Mouse (Mus musculus) limb, embryonic 14.5 days (tissue): Measurements from ENCODE around the gene Spsb1. TPM values are rescaled to one million over a fixed set of nuclear protein-coding genes. Genes with fewer than 3 reads are reported as not detected.

Experiments
- ATAC-seq: fragments of 200-750 bp; cut with Nextera tagmentation; 2 replicates; pipeline ENCODE4 v1.8.0; 2017; ENCODE audit warnings: low read depth, moderate number of reproducible peaks, moderate TSS enrichment; ENCODE audit not compliant: low FRiP score
- DNase-seq: peaks from one replicate; pipeline ENCODE4 v3.0.0-alpha.2; 2015; ENCODE audit warnings: low spot score
- H3K27ac ChIP-seq: fragments of 300-500 bp; sonication (generic); replicated peaks from 2 replicates; pipeline ENCODE4 v1.5.1; 2014; ENCODE audit warnings: low read depth, mild to moderate bottlenecking, low read length, moderate library complexity, mixed read lengths
- H3K27me3 ChIP-seq: fragments of 300-500 bp; sonication (generic); 2 replicates; pipeline ENCODE4 v1.6.1; 2014; ENCODE audit warnings: low read length, mixed read lengths; ENCODE audit not compliant: control insufficient read depth, insufficient read depth
- H3K36me3 ChIP-seq: fragments of 300-500 bp; sonication (generic); 2 replicates; pipeline ENCODE4 v1.6.1; 2014; ENCODE audit warnings: mild to moderate bottlenecking, low read length, moderate library complexity, mixed read lengths; ENCODE audit not compliant: control insufficient read depth, insufficient read depth
- H3K4me1 ChIP-seq: fragments of 300-500 bp; sonication (generic); 2 replicates; pipeline ENCODE4 v1.6.1; 2014; ENCODE audit warnings: antibody characterized with exemption, low read length, mixed read lengths; ENCODE audit not compliant: control insufficient read depth, insufficient read depth
- H3K4me2 ChIP-seq: fragments of 300-500 bp; sonication (generic); replicated peaks from 2 replicates; pipeline ENCODE4 v1.6.1; 2014; ENCODE audit warnings: low read depth, mild to moderate bottlenecking, low read length, moderate library complexity; ENCODE audit not compliant: severe bottlenecking
- H3K4me3 ChIP-seq: fragments of 300-500 bp; sonication (generic); replicated peaks from 2 replicates; pipeline ENCODE4 v1.5.1; 2014; ENCODE audit warnings: low read length
- H3K9ac ChIP-seq: fragments of 300-500 bp; sonication (generic); 2 replicates; pipeline ENCODE4 v1.6.1; 2014; ENCODE audit warnings: mild to moderate bottlenecking, low read depth, low read length, moderate library complexity; ENCODE audit not compliant: severe bottlenecking
- H3K9me3 ChIP-seq: fragments of 300-500 bp; sonication (generic); 2 replicates; pipeline ENCODE4 v1.6.1; 2016; ENCODE audit warnings: low read length; ENCODE audit not compliant: control insufficient read depth
- POLR2A ChIP-seq: fragments of 200-500 bp; IDR thresholded peaks from 2 replicates; pipeline ENCODE4 v1.8.0; 2012; ENCODE audit warnings: inconsistent platforms, mild to moderate bottlenecking, moderate library complexity, borderline replicate concordance; ENCODE audit not compliant: insufficient read depth, insufficient read length; ENCODE audit errors: extremely low read depth
- WGBS: fragments of 180-500 bp; shearing (Covaris S2); extraction: QIAGEN DNeasy Blood & Tissue Kit; methylation state at CpG from one replicate; pipeline ENCODE4 v1.1.7; 2014; 5-methylcytosine and 5-hydroxymethylcytosine counted together
- polyA plus RNA-seq, 2 experiments: library from polyadenylated mRNA; depleted of rRNA in 1 of 2; stranded (reverse) in 1 of 2; unstranded in 1 of 2; fragments of >200 nt; fragmentation: Nextera tagmentation in 1 of 2; extraction: Ambion mirVana in 1 of 2; gene quantifications; 2 replicates each; pipeline versions ENCODE4 v1.2.1 to v1.2.3; 2012 to 2014

The Spsb1 gene
- polyA plus RNA-seq, 2 experiments = 18.0 to 19.4 TPM

DNA sequence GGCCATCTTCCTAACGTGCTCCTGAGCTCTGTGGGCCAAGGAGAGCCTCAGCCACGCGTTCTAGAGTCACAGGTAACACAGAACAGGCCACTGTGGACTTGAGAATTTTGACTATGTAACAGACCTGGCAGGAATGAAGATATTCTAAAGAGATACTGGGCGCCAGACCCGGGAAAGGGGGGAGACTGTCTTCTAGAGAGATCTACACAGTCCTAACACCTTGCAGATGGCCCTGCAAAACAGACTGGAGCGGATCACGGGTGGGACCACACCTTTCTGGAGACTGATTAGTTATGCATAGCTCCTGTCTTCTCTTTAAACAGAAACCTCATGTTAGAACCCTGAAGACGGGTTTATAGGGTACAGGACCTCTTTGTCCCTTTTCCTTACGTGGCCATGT, 100.1 kb downstream of the Spsb1 start:
- Histone ChIP-seq H3K9me3 (no peaks in the 10 kb centered on the region), H3K4me2 (peak overlapping the region; percentile 44), H3K27ac (no peak overlapping the region), H3K36me3 (no peaks in the 10 kb centered on the region), H3K4me3 (no peak overlapping the region), H3K9ac (no peak overlapping the region), H3K27me3 (no peaks in the 10 kb centered on the region), H3K4me1 (peaks cover 29% of the 10 kb centered on the region)
- no peak for TF ChIP-seq POLR2A
- DNase-seq = no peak
- WGBS = 57% methylated on average over 9 of the region's 9 CpGs
- no peak for ATAC-seq

DNA sequence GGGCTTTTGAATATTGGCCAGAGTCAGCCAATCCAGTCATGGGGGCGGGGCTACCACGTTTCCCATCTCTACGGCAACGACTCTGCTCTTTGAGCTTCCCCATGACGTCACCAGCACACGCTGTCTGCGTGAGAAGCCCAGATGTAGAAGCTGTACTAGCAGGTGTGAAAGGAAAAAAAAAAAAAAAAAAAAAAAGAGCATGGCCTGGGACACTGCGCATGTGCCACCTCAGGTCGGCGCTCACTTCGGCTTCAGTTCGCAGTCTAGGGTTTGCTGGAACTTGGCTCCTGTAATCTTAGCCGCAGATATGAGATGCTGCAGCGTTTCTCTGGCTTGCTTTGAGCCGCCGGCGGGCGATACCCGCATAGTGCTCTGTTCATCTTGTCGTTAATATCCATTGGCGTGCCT, 100.5 kb downstream of the Spsb1 start:
- Histone ChIP-seq H3K4me1 (peaks cover 29% of the 10 kb centered on the region), H3K36me3 (no peaks in the 10 kb centered on the region), H3K4me3 (no peak overlapping the region), H3K4me2 (peak overlapping the region; percentile 44), H3K27ac (no peak overlapping the region), H3K9ac (no peak overlapping the region), H3K9me3 (no peaks in the 10 kb centered on the region), H3K27me3 (no peaks in the 10 kb centered on the region)
- peak; percentile 77 for ATAC-seq
- TF ChIP-seq POLR2A = no peak
- DNase-seq = peak; percentile 76
- WGBS = under 1% methylated on average over 21 of the region's 21 CpGs

DNA sequence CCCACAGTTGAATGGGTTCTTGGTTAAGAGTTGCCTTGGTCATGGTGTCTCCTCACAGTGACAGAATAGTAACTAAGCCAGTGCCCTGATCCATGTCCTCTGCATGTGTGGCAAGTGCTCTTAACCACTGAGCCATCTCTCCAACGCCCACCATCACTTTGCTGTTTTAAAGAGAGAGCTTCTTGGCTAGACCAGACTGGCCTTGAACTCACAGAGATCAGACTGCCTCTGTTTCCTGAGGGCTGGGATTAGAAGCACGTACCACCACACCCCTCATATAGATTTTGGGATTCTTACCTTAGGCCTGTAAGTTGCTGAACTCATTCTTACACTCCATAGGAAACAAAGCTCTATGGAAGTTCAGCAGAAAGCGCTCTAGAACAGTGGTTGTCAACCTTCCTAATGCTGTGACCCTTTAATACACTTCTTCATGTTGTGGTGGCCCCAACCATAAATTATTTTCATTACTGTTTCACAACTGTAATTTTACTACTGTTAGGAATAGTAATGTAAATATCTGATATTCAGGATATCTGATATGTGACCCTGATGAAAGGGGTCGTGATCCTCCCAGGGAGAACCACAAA, 101.1 kb downstream of the Spsb1 start:
- no peak overlapping the region for H3K9ac ChIP-seq
- no peaks in the 10 kb centered on the region for H3K36me3 ChIP-seq
- no peaks in the 10 kb centered on the region for H3K27me3 ChIP-seq
- no peak for TF ChIP-seq POLR2A
- no peak for ATAC-seq
- H3K4me2 ChIP-seq = peak overlapping the region; percentile 44
- H3K27ac ChIP-seq = no peak overlapping the region
- peaks cover 29% of the 10 kb centered on the region for H3K4me1 ChIP-seq
- no peak overlapping the region for H3K4me3 ChIP-seq
- H3K9me3 ChIP-seq = no peaks in the 10 kb centered on the region
- DNase-seq = no peak
- WGBS = 70% methylated on average over 4 of the region's 4 CpGs

DNA sequence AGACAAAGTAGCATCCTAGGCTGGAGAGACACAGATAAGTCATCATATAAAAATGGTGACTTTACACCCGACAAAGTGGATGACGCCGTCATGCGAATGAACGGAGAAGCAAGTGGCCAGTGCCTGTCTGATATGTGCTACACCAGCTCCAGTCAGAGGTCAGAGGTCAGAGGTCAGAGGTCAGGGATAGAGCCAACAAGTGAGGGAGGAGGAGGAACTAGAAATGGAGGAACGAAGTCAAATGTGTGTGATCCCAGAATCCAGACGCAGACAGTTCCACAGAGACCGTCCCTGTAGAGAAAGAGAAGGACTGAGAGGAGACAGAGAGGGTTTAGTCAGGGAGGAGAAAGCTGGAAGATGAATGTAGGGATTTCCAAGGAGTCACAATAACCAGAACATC, 103.3 kb downstream of the Spsb1 start:
- H3K27ac ChIP-seq = no peak overlapping the region
- H3K36me3 ChIP-seq = no peaks in the 10 kb centered on the region
- WGBS = 84% methylated on average over 8 of the region's 8 CpGs
- TF ChIP-seq POLR2A = no peak
- DNase-seq (no peak), ATAC-seq (no peak)
- no peak overlapping the region for H3K4me3 ChIP-seq
- H3K4me1 ChIP-seq = peaks cover 26% of the 10 kb centered on the region
- H3K9me3 ChIP-seq = no peaks in the 10 kb centered on the region
- H3K4me2 ChIP-seq = no peak overlapping the region
- no peaks in the 10 kb centered on the region for H3K27me3 ChIP-seq
- H3K9ac ChIP-seq = no peak overlapping the region

DNA sequence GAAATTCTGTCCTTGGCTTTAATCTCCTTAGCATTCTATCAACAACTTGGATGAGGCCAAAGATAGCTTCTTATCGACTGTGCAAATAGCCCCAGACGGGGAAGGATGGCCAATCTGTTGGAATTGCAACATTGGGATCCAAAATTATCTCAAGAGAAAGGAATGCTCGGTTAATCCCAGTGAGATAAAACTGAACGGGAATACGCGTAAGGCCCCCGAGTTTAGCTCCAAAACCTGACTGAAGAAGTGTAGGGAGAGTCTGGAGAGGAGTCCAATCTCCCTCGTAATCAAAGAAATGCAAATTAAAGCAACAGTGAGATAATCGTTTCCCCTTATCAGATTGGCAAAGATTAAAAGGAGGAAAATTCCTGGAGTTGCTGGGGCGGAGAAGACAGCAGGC, 104.2 kb downstream of the Spsb1 start:
- DNase-seq = no peak
- no peak for TF ChIP-seq POLR2A
- no peak for ATAC-seq
- no peak overlapping the region for H3K27ac ChIP-seq
- H3K9me3 ChIP-seq = no peaks in the 10 kb centered on the region
- 61% methylated on average over 10 of the region's 10 CpGs for WGBS
- no peak overlapping the region for H3K4me3 ChIP-seq
- no peaks in the 10 kb centered on the region for H3K27me3 ChIP-seq
- H3K36me3 ChIP-seq = no peaks in the 10 kb centered on the region
- H3K4me2 ChIP-seq = no peak overlapping the region
- H3K9ac ChIP-seq = no peak overlapping the region
- peaks cover 17% of the 10 kb centered on the region for H3K4me1 ChIP-seq

DNA sequence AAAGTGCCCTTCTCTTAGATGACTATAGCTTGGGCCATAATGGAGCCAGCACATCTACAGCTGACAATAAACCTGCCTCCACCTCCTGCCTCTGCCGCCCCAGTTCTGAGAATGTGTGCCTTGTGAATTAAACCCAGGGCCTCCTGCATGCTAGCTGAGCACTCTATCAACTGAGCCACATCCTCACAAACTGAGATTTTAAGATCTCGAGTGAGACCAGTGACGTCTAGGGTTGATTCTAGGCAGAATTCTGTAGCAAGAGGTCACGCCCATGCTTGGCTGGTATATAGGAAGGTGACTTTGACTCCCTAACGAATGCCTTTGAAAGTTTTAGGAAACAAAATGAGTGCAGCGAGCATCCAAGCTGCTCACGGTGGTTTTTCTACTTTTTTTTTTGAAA, 104.8 kb downstream of the Spsb1 start:
- no peak for TF ChIP-seq POLR2A
- Histone ChIP-seq H3K27me3 (no peaks in the 10 kb centered on the region), H3K4me2 (no peak overlapping the region), H3K4me3 (no peak overlapping the region), H3K9ac (no peak overlapping the region), H3K27ac (no peak overlapping the region), H3K4me1 (peaks cover 17% of the 10 kb centered on the region), H3K36me3 (no peaks in the 10 kb centered on the region), H3K9me3 (no peaks in the 10 kb centered on the region)
- DNase-seq (no peak), ATAC-seq (no peak)
- WGBS = 86% methylated on average over 7 of the region's 7 CpGs
